Mouse (Mus musculus) lung, postnatal 36 days (tissue): Measurements from ENCODE around the gene Bdp1.

Experiments
- DNase-seq: peaks from one replicate; pipeline ENCODE4 v3.0.0; 2022; ENCODE audit warnings: mixed read lengths

The Bdp1 gene

GRCm38 (mm10) chr13:99999078-99999477 is 104.8 kb downstream of the Bdp1 start:
- no peak for DNase-seq

GRCm38 (mm10) chr13:99998099-99998498 is 105.8 kb downstream of the Bdp1 start:
- DNase-seq = no peak

- peak; percentile 53 for DNase-seq
Observed at GRCm38 (mm10) chr13:99989592-99989991, 114.3 kb downstream of the Bdp1 start.

- no peak for DNase-seq
Observed at GRCm38 (mm10) chr13:99983320-99983719, 120.5 kb downstream of the Bdp1 start.

- no peak for DNase-seq
Observed at GRCm38 (mm10) chr13:99979406-99979805, 124.5 kb downstream of the Bdp1 start.

DNA sequence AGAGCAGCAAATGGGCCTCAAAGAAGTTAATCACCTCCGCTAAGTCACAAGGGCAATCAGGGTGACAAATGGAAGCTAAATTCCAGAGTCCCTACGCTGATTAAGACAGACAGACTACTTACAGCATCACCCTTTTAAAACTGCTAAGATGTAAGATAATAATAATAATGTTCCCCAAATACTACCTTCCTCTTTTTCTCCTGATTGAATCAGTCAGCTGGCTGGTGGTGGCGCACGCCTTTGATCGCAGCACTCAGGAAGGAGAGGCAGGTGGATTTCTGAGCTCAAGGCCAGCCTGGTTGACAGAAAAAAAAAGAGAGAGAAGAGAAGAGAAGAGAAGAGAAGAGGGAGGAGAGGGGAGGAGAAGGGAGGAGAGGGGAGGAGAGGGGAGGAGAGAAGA is 133.8 kb downstream of the Bdp1 start:
- DNase-seq = no peak
